Mouse (Mus musculus) heart, embryonic 13.5 days (tissue): Measurements from ENCODE around the gene Tbc1d10c. TPM values are rescaled to one million over a fixed set of nuclear protein-coding genes. Genes with fewer than 3 reads are reported as not detected.

Experiments
- ATAC-seq: fragments of 200-750 bp; cut with Nextera tagmentation; 2 replicates; pipeline ENCODE4 v1.8.0; 2017; ENCODE audit warnings: moderate TSS enrichment; ENCODE audit not compliant: insufficient number of reproducible peaks, low FRiP score, low TSS enrichment; ENCODE audit errors: extremely low read depth
- H3K27ac ChIP-seq: fragments of 300-500 bp; sonication (generic); replicated peaks from 2 replicates; pipeline ENCODE4 v1.5.1; 2015; ENCODE audit warnings: moderate library complexity, mild to moderate bottlenecking, inconsistent platforms
- H3K27me3 ChIP-seq: fragments of 300-500 bp; sonication (generic); replicated peaks from 2 replicates; pipeline ENCODE4 v1.6.1; 2015; ENCODE audit warnings: mild to moderate bottlenecking, inconsistent platforms
- H3K36me3 ChIP-seq: fragments of 300-500 bp; sonication (generic); 2 replicates; pipeline ENCODE4 v1.6.1; 2015; ENCODE audit warnings: mild to moderate bottlenecking, inconsistent platforms
- H3K4me1 ChIP-seq: fragments of 300-500 bp; sonication (generic); 2 replicates; pipeline ENCODE4 v1.6.1; 2015; ENCODE audit warnings: inconsistent platforms
- H3K4me2 ChIP-seq: fragments of 300-500 bp; sonication (generic); 2 replicates; pipeline ENCODE4 v1.6.1; 2015; ENCODE audit warnings: inconsistent platforms, mild to moderate bottlenecking, moderate library complexity
- H3K4me3 ChIP-seq: fragments of 300-500 bp; sonication (generic); 2 replicates; pipeline ENCODE4 v1.5.1; 2015; ENCODE audit warnings: moderate library complexity, mild to moderate bottlenecking, inconsistent platforms
- H3K9ac ChIP-seq: fragments of 300-500 bp; sonication (generic); 2 replicates; pipeline ENCODE4 v1.6.1; 2015; ENCODE audit warnings: inconsistent platforms, mild to moderate bottlenecking, moderate library complexity
- H3K9me3 ChIP-seq: fragments of 300-500 bp; sonication (generic); 2 replicates; pipeline ENCODE4 v1.6.1; 2016; ENCODE audit warnings: inconsistent platforms
- WGBS: fragments of 180-500 bp; shearing (Covaris S2); methylation state at CpG from one replicate; pipeline ENCODE4 v1.1.7; 2015; ENCODE audit warnings: mixed read lengths; 5-methylcytosine and 5-hydroxymethylcytosine counted together
- polyA plus RNA-seq: library from polyadenylated mRNA; unstranded; fragments of >200 nt; fragmentation: Nextera tagmentation; extraction: Ambion mirVana; gene quantifications from 2 replicates; pipeline ENCODE4 v1.2.1, GENCODE M21; 2015

Gene Tbc1d10c
- polyA plus RNA-seq, 1 experiment from 2014 or later = 2.7 TPM

DNA sequence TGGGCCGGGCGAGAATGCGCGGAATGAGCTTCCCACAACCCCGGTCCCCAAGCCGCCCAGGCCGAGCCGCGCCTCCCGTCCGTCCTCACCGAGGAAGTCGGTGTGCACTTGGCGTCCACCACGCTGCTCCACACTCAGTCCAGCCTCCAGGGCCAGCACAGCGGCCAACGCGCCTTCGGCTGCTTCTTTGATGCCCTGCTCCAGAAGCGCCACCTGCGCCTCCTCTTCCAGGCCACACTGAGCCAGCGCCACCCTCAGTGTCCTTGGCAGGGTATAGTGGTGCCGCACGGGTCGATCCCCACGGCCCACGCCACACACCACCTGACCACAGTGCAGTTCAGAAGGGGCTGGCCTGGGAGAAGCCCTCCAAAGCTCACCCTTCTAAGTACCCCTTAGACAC, 21.3 kb downstream of the Tbc1d10c start:
- Histone ChIP-seq H3K4me3 (peak overlapping the region; percentile 53), H3K9ac (peak overlapping the region; percentile 87), H3K27ac (peak overlapping the region; percentile 89), H3K4me1 (peaks cover 50% of the 10 kb centered on the region), H3K36me3 (no peaks in the 10 kb centered on the region), H3K27me3 (no peaks in the 10 kb centered on the region), H3K9me3 (no peaks in the 10 kb centered on the region), H3K4me2 (peak overlapping the region; percentile 78)
- WGBS = 7% methylated on average over 27 of the region's 27 CpGs
- ATAC-seq = no peak; the same call in 1 of the 2 replicates

DNA sequence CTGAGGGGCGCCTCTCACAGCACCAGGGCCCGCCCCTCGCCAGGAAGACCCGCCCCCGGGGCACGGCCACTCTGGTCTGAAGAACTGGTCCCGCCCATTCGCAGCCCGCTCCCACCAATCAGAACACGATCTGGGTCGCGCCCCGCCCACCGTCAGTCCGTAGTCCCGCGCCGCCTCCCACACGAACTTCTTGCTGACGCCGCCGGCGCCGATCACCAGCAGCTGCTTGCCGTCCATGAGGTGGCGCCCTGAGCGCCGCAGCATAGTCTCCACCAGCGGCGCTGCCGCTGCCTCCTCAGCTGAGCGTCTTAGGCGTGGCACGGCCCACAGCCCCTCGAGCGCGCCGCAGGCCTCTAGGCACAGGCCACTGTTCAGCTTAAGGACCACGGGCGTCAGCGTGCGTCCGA, 21.7 kb downstream of the Tbc1d10c start:
- under 1% methylated on average over 43 of the region's 43 CpGs for WGBS
- Histone ChIP-seq H3K9ac (peak overlapping the region; percentile 87), H3K4me1 (peaks cover 50% of the 10 kb centered on the region), H3K9me3 (no peaks in the 10 kb centered on the region), H3K27me3 (no peaks in the 10 kb centered on the region), H3K27ac (peak overlapping the region; percentile 89), H3K36me3 (no peaks in the 10 kb centered on the region), H3K4me2 (peak overlapping the region; percentile 78), H3K4me3 (peak overlapping the region; percentile 53)
- peak; percentile 90 for ATAC-seq

DNA sequence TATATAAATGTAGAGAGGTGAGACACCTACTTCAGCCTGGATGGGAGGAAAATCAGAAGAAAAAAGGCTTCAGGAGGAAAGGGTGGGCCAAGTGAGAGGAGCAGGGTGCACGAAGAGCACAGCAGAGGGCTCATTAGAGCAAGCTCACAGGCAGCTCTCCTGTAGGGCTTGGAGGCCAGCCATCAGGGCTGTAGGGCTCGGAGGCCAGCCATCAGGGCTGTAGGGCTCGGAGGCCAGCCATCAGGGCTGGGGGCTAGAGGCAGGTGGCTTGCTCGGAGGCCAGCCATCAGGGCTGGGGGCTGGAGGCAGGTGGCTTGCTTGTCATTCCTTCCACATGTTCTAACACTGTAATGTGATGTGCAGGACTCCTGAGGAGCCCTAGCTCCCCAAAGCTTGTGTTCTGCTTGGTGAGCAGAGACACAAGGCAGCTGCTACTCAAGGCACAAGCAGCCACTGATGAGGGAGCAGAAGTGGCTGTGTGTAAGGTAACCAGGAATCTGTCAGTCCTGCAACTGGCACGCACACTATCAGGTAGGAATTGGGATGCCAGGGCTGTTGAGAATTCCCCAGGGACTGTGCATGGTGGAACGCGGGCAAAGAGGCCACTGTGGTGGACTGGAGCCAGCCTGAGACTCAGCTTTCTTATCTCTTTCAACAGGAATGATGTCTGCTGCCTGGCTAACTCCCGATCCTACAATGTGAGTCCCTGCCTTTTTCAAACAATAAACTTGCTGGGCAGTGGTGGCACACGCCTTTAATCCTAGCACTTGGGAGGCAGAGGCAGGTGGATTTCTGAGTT, 24.2 kb downstream of the Tbc1d10c start:
- no peaks in the 10 kb centered on the region for H3K27me3 ChIP-seq
- H3K9me3 ChIP-seq = no peaks in the 10 kb centered on the region
- no peak for ATAC-seq
- peak overlapping the region; percentile 58 for H3K27ac ChIP-seq
- peak overlapping the region; percentile 68 for H3K9ac ChIP-seq
- H3K4me1 ChIP-seq = peaks cover 52% of the 10 kb centered on the region
- peaks cover 1% of the 10 kb centered on the region; the same call in 1 of the 2 replicates for H3K36me3 ChIP-seq
- no peak overlapping the region for H3K4me3 ChIP-seq
- 38% methylated on average over 9 of the region's 9 CpGs for WGBS
- peak overlapping the region; percentile 0; the same call in 1 of the 2 replicates for H3K4me2 ChIP-seq

DNA sequence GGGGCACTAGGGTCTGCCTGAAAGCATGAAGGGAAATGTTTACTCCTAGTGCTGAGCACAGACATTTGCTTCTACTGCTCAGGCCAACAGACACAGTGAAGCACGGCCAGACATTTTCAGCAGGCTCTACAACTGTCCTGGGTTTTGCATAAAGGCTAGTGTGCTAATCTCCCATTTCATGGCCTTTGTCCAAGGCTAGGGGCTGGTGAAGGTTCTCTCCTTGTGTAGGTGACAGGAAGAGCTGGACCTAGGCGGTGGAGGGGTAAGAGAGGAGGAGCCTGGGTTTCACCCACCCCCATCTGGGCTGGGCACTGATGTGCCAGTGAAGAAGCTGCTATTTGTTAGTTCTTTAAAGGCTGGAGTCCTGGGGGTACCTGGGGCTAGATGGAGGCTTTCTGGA, 26.4 kb downstream of the Tbc1d10c start:
- Histone ChIP-seq H3K4me3 (no peak overlapping the region), H3K27ac (no peak overlapping the region), H3K9me3 (no peaks in the 10 kb centered on the region), H3K4me1 (peaks cover 33% of the 10 kb centered on the region), H3K27me3 (no peaks in the 10 kb centered on the region), H3K4me2 (no peak overlapping the region), H3K9ac (no peak overlapping the region), H3K36me3 (peaks cover 19% of the 10 kb centered on the region)
- no peak for ATAC-seq
- 72% methylated on average over 2 of the region's 2 CpGs for WGBS

DNA sequence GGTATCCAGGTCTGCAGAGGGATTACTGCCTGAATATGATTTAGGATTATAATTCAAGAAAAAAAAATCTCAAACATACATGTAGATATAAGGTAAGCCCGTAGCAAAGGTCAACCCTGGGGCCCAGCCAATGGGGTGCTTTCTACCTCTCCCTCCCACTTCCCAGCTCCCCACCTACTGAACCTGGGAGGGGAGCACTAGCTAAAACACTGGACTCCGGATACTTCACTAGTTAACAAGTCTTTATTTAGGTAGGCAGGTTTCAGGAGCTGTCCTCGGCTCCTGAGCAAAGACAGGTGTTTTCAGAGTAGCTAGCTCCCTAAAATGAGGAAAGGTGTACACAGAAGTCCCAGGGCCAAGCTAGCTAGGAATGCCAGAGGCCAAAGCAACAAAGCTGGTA, 27.0 kb downstream of the Tbc1d10c start:
- H3K9me3 ChIP-seq = no peaks in the 10 kb centered on the region
- WGBS = 77% methylated on average over 3 of the region's 3 CpGs
- no peak for ATAC-seq
- H3K9ac ChIP-seq = no peak overlapping the region
- peaks cover 25% of the 10 kb centered on the region for H3K36me3 ChIP-seq
- H3K4me3 ChIP-seq = no peak overlapping the region
- H3K4me2 ChIP-seq = no peak overlapping the region
- H3K4me1 ChIP-seq = peaks cover 31% of the 10 kb centered on the region
- no peak overlapping the region for H3K27ac ChIP-seq
- no peaks in the 10 kb centered on the region for H3K27me3 ChIP-seq

DNA sequence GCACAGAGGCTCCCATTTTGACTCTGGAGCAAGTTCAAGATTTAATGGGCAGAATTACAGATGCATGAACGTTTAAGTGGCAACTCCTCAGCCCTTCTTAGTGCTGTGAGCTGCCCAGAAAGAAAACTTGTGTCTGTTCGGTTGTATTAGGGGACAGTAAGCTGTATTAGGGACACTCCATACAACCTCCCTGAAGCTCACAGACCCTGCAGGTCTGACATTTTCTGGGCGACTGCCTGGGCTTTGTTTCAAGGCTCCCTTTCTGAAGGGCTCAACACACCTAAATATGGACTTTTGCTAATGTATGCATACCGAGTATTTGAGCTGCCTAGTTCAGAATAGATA, 27.6 kb downstream of the Tbc1d10c start:
- Histone ChIP-seq H3K36me3 (peaks cover 31% of the 10 kb centered on the region), H3K27me3 (no peaks in the 10 kb centered on the region), H3K4me1 (peaks cover 28% of the 10 kb centered on the region), H3K9ac (peak overlapping the region; percentile 94), H3K27ac (peak overlapping the region; percentile 71), H3K9me3 (no peaks in the 10 kb centered on the region), H3K4me2 (peak overlapping the region; percentile 97), H3K4me3 (peak overlapping the region; percentile 82)
- no peak for ATAC-seq
- WGBS = 38% methylated on average over 4 of the region's 4 CpGs

DNA sequence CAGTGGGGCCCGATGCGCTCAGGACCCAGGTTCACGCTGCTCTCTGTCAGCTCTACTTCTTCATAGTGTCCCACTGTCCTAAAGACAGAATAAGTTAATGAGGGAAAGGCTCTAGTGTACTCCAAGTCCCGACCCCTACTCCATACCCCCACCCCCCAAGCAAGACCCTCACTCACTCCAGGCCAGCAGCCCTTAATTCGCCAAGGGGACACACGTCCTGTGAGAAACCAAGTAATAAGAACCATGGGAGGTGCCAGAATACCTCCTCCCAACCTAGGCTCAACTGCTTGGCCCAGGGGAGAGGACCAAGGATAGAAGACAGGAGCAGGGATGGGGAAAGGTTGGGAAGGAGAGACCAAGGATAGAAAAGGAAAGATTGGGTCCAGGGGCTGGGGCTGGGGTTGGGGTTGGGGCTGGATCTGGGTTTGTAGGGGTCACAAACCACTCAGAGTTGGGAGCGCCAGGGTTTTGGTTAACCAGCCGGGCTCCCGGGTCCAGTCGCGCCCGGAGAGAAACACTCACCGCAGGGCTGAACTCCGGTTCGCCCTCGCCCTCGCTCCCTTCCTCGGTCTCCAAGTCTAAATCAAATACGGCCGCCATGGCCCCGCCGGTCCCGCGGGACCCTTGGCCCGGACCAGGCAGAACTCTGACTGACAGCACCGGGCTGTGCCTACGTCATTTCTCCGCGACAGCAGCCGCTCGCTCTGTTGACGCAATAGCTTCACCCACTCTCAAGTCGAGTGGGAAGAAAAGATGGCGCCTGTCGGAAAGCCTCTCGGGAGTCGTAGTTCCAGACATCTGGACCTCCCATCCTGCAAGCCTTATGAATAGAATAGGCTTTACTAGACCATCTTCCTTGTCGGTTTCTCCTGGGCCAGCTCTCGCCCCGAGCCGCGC, 28.2 kb downstream of the Tbc1d10c start, which contains the start of gene Rps6kb2:
Gene Rps6kb2 (minus strand): TSS at position 709 of the 897 bp plus-strand sequence.
- Histone ChIP-seq H3K9ac (peak within 1 kb of the TSS; percentile 94), H3K9me3 (no peaks in the 10 kb centered on the region), H3K27ac (peak within 1 kb of the TSS; percentile 71), H3K4me3 (peak within 1 kb of the TSS; percentile 82), H3K4me1 (peaks cover 27% of the 10 kb centered on the region), H3K27me3 (no peaks in the 10 kb centered on the region), H3K4me2 (peak within 1 kb of the TSS; percentile 97), H3K36me3 (peaks cover 37% of the 10 kb centered on the region)
- WGBS = 6% methylated on average over 42 of the region's 42 CpGs
- peak; percentile 73 for ATAC-seq

DNA sequence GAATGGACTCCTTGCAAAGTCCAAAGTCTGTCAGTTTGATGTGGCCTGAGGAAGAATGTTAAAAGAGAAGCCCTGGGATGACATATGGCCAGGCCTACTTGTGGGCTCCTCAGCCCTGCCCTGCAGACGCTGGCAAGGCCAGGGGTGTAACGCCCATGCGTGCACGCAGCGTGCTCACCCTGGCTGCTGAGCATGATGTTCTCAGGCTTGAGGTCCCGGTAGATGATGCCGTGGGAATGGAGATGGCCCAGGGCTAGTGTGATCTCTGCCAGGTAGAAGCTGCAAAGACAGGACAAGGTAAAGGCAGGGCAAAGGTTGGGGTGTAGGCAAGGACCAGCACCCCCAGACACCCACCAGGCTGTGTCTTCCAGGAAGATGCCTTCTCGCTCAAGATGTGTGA, 32.0 kb downstream of the Tbc1d10c start:
- H3K4me1 ChIP-seq = peaks cover 16% of the 10 kb centered on the region
- 93% methylated on average over 8 of the region's 8 CpGs for WGBS
- no peak for ATAC-seq
- no peak overlapping the region for H3K4me2 ChIP-seq
- H3K9ac ChIP-seq = no peak overlapping the region
- H3K36me3 ChIP-seq = peaks cover 62% of the 10 kb centered on the region
- no peaks in the 10 kb centered on the region for H3K27me3 ChIP-seq
- no peaks in the 10 kb centered on the region for H3K9me3 ChIP-seq
- H3K4me3 ChIP-seq = no peak overlapping the region
- H3K27ac ChIP-seq = no peak overlapping the region

DNA sequence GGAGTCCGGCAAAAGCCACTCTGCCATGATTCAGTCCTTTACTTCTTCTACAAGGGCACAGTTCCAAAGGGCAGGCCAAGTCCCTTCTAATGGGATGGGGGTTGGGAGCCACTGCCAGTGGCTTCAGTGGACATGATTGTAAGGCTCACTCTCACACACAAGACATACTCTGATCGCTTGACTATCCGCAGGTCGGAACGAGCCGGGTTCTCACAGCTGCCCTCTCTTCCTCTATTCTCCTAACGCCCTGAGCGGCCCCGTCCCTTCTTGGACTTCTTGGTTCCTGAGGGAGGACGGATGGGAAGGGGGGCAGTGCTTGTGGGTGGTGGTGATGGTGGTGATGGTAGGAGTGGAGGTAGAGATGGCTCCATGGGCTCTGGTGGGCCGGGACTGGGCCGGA, 34.3 kb downstream of the Tbc1d10c start:
- no peak for ATAC-seq
- WGBS = 90% methylated on average over 12 of the region's 12 CpGs
- Histone ChIP-seq H3K36me3 (peaks cover 83% of the 10 kb centered on the region), H3K27ac (no peak overlapping the region), H3K27me3 (no peaks in the 10 kb centered on the region), H3K4me2 (no peak overlapping the region), H3K4me1 (peaks cover 15% of the 10 kb centered on the region), H3K9me3 (no peaks in the 10 kb centered on the region), H3K4me3 (no peak overlapping the region), H3K9ac (peak overlapping the region; percentile 19; the same call in 1 of the 2 replicates)

DNA sequence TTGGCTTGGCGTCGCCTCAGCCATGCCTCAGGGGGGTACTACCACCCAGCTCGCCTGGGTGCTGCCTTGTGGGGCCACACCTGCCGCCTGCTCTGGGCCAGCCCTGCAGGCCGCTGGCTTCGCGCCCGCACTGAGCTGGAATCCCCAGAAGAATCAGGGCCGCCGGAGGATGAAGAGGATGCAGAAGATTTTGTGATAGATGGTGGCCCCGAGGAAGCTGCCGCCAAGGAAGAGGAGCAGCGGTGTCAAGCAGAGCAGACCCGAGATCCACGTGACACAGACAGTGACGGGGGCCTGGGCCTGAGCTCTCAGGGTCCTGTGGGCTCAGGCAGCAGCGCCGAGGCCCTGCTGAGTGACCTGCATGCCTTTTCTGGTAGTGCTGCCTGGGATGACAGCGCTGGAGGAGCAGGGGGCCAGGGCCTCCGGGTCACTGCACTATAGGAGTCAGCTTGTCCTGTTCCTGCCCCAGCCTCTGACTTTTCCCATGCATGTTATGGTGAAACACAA, 35.0 kb downstream of the Tbc1d10c start:
- peaks cover 82% of the 10 kb centered on the region for H3K36me3 ChIP-seq
- WGBS = 69% methylated on average over 20 of the region's 20 CpGs
- no peaks in the 10 kb centered on the region for H3K27me3 ChIP-seq
- no peak for ATAC-seq
- H3K9ac ChIP-seq = peak overlapping the region; percentile 28; the same call in 1 of the 2 replicates
- no peak overlapping the region for H3K27ac ChIP-seq
- peaks cover 19% of the 10 kb centered on the region for H3K4me1 ChIP-seq
- H3K4me2 ChIP-seq = no peak overlapping the region
- no peak overlapping the region for H3K4me3 ChIP-seq
- H3K9me3 ChIP-seq = no peaks in the 10 kb centered on the region
